Mouse (Mus musculus) urinary bladder, adult 18-20 months (tissue): ENCODE data around the gene Lrrc4.

Experiments
- DNase-seq, 2 experiments: peaks; one replicate each; pipeline ENCODE4 v3.0.0; 2022; ENCODE audit warnings: low spot score in 2 of 2, mixed read lengths in 2 of 2

The Lrrc4 gene

GRCm38 (mm10) chr6:28615966-28616365 lies 215.6 kb downstream of the Lrrc4 start:
- no peak for DNase-seq

- no peak for DNase-seq
Observed at GRCm38 (mm10) chr6:28615408-28615807, 216.1 kb downstream of the Lrrc4 start.

- no peak for DNase-seq
Observed at GRCm38 (mm10) chr6:28614856-28615255, 216.7 kb downstream of the Lrrc4 start.

GRCm38 (mm10) chr6:28613441-28613840 lies 218.1 kb downstream of the Lrrc4 start:
- DNase-seq: no peak
